Mouse (Mus musculus) cerebellum, adult (tissue): ENCODE measurements around the gene Pef1.

Source experiments
- ATAC-seq: cut with Nextera tagmentation; 2 replicates; pipeline ENCODE4 v1.9.2; 2017; ENCODE audit warnings: mild to moderate bottlenecking, moderate library complexity, mixed read lengths; ENCODE audit not compliant: insufficient number of reproducible peaks, low FRiP score, low TSS enrichment

Gene Pef1

DNA sequence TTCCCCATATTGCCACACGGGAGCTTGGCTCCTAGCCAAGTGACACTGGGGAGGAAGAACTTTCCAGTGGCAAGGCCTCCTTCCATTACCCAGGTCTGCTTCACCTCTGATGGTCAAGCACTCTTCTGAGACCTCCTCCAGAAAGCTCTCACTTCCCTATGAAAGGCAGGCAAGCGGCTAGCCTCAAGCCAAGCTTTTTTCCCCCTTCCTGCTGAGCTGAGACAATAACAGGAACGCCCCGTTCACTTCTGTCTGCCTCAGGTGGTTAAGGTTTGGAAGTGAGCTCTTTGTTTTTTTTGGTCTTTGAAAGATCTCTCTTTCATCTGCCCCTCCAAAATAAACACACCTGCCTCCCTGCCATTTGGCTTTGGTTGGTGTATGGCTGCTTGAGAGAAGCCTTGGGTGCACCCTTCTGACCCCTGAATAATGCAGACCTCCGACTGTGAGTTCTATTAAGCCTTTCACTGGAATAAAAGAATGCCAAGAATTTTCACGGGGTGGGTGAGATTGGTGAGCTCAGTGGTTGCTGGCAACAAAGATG lies at the start of gene Pef1:
Gene Pef1, plus strand, starts transcription at position 448 of the 541 bp plus-strand sequence.
- no peak for ATAC-seq

DNA sequence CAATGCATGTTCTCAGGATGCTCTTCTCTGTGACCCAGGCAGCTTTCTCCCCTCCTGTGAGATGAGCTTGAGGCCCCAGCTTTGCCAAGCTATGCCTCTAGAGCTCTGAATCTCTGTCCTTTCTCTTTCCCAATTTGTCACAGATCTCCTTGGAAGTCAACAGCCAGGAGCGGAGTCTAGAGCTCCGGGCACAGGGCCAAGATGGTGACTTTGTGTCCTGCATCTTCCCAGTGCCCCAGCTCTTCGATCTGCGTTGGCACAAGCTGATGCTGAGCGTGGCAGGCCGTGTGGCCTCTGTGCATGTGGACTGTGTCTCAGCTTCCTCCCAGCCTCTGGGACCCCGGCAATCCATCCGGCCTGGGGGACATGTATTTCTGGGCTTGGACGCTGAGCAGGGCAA lies 49.2 kb upstream of the Pef1 start:
- ATAC-seq, result no peak

DNA sequence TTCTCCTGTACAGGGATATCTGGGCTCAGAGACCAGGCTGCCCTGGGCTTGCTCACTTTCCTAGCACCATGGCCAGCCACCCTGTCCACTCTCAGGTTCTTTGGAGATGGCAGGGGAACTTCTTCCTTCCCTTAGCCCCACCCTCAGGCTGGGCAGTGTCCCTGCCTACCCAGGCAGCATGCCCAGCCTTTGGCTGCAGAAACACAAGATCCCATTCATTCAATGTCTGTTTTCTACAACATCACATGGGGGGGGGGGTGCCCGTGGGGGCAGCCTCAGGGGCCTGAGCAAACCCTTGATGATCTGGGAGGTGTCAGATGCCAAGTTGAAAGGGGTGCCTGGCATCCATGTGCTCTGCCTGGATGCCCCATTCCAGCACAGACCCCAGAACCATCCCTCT lies 47.6 kb upstream of the Pef1 start:
- ATAC-seq, result no peak

DNA sequence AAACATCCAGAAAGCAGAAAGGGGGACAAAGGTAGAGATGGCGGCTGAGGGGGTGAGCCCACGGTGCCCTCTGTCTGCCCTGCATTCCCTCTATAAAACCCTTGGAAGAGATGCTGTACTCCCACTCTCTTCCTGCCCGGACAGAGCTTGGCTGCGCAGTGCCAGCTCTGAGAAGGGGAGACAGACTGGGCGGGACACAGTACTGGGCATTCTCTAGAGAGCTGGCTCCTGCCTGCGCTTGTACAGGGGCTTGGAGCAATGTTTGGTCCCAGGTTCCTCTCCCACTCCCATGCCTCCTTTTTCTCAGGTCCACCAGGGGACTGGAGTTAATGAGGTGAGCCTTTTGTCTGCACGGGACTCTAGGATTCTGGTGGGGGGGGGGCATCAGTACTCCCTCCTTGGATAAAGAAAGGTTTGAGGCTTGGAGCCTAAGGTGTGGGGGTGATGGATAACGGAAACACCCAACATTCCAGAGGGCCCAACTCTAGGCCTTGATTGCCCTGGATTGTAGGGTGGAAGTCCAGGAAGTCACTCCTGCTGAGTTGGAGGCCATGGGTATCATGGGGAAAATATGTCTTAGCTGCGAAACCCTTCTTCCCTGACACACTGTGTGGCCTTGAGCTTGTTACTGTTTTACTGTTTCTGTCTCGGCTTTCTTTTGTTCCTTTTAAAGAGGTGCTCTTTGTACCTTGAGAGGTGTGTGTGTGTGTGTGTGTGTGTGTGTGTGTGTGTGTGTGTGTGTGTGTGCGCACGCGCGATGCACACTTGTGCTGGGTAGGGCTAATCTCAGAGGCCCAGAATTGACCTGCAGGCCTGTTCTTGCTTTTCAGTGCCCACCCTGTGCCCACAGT lies 47.0 kb upstream of the Pef1 start:
- ATAC-seq, result no peak

DNA sequence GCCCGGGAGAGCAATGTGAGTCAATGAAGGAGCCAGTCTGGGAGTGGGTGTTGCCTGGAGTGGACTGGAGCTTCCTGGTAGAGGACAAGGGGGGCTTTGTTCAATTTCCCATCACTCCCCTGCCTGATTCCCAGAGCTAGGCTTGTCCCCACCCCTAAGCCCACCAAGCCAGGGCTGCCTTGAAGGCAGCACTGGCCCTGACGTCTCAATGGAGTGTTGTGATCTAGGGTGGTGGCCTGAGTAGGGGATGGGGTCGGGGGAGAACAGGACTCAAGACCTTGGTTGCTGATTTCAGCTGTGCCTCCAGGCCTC lies 46.4 kb upstream of the Pef1 start:
- no peak for ATAC-seq

DNA sequence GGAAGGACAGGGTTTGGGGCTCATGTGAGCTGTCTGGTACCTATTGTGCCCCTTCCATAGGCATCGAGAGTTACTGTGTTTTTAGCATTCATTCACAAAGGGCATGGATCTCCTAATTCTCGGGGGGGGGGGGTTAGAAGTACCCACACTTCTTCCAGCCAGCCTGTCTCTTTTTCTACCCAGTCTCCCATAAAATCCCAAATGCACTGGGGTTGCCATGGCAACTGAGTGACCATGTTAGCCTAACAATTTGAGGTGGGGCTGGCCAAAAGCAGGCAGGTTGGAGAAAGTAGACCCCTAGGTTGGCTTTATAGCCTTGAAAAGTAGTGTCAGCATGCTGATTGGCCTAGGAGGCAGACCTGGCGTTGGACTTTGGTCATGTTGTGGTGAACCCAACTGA lies 45.9 kb upstream of the Pef1 start:
- ATAC-seq, result no peak

DNA sequence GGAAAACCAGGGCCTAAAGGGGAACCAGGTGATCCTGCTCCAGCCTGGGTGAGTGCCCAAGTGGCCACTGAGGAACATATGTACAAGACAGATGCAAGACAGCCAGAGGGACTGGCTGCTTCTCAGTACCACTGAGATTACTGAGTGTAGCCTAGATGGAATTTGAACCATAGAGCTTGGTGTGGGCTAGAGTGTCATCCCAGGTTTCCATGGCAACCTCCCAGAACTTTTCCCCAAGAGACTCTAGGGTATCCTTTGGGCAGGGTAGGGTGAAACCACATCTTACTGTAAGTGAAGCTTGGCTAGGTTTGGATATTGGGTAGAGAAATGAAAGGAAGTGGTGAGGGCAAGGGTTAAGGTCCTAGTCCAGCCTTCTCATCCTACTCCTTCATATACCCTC lies 41.4 kb upstream of the Pef1 start:
- ATAC-seq, result no peak

DNA sequence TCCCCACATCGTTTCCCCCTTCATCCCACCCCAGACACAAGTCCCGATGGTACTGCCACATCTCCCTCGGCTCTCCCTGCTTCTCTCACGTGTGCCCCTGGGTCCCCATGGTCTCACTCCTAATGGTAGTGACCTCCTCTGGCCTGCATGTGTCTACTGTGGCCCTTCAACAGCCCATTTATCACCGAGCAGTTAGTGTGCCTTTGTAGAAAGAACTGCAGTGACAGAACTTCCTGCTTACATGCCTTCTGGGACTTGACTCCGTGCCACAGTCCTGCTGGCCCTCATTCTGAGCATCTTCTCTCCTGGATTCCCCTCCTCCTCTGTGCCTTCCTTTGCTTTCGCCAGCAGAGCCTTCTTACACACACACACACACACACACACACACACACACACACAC lies 39.2 kb upstream of the Pef1 start:
- ATAC-seq, result no peak

DNA sequence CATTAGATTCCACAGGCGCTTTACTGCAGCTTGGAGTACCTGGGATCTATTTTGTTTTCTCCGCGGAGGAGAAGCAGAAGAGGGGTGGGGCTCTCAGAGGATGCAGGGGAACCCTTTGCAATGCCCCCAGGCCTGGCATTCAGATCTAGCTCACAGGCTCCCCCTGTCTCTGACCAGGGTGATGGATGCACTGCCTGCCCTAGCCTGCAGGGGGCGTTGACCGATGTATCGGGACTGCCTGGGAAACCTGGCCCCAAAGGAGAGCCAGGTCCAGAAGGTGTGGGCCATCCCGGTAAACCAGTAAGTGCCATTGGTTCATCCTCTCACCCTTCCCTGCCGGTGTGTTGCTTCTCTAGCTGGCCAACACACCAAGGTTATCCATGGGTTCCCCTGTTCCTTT lies 35.5 kb upstream of the Pef1 start:
- ATAC-seq, result no peak

DNA sequence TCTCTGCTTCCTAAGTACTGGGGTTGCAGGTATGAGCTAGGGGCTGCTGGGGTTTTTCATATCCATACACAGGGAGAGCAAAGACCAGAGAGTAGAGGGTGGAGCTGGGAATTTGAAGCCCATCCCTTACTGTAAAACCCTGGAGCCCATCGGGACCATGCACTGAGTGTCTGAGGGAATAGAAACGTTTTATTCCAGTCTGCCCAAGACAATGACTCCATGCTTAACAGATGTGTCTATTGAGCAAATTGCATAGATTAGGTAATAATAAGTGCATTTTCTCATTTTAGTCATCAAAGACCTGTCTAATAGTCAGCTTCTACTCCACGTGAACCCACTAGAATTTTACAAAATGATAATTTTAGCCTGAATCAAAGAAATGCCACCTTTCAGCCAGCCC lies 31.8 kb upstream of the Pef1 start:
- no peak for ATAC-seq

DNA sequence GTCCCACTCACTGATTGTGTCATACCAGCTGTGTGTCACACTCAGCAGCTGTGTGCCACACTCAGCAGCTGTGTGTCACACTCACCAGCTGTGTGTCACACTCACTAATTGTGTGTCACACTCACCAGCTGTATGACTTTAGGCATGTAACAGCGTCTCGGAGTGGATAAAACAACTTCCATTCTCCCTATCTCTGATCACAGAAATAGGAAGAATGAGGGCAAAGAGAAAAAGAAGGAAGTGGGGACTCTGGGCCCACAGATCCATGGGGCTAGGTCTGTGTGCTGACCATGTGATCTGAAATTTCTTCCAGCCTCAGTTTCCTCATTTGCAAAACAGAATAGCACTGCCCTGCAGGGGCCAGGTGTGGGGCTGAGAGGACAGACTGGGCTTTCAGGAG lies 30.6 kb upstream of the Pef1 start:
- ATAC-seq, result no peak

DNA sequence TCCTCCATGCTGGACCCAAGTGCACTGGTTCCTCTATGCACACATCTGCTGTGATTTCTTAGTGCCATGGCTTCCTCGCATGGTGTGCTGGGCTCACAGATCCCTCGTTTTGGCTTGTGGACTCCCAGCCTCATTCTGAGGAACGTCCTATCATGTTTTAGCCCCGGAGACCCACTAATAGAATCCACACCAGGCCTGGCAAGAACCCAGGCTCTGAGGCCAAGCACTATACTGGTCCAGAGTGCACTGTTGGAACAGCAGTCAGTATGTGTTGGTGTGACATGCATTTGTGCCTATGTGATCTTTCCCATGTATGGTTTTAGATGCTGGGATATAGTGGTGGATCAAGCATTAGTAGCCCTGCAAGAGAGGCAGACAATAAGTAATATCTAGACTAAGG lies 29.0 kb upstream of the Pef1 start:
- no peak for ATAC-seq

DNA sequence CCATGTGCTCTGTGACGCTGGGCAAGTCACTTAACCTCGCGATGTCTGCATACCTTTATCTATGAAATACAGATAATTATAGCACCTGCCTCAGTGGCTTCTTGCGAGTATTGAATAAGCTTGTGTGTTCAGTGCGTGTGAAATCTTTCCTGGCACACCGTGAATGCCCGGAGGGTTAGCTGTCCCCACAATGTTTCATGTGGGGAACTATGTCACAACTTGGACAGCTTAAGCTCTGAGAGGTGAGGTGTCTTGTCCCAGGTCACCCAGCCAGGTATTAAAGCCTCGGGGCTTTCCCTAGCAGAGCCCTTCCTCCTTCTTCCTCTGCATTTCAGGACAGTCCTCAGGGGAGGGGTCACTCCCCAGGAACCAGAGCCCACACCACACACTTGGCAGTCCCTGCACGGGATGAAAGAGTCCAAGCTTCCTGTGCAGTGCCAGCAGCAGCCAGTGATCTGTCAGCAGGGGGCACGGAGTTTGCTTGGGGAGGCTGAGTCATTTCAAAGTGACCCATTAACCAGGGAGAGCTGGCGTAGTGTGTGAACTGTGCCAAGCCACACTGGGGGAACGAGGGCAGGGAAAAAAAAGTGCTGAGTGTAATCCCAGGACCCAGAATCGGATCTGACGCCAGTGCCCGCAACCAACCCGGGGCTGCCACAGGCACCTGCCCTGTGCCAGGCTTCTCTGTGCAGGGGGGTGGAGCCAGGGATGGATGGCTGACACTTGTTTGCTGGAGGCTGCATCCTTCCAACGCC lies 27.4 kb upstream of the Pef1 start:
- ATAC-seq, result no peak

DNA sequence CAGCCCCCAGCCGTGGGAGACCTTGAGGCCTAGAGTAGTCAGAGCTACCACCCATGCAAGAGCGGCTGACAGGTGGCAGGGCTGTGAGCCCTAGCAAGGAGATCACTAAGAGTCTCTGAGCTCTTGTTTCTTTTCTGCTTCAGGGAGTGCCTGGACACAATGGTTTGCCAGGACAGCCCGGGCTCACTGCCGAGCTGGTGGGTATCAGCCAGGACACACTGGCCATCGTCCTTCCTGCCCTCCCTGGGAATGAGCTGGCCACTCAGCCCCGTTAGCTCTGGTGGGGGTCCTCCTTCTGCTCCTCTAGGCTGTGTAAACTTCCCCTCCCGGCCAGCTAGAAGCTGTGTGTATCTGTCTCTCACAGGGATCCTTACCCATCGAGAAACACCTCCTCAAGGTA lies 25.5 kb upstream of the Pef1 start:
- no peak for ATAC-seq

DNA sequence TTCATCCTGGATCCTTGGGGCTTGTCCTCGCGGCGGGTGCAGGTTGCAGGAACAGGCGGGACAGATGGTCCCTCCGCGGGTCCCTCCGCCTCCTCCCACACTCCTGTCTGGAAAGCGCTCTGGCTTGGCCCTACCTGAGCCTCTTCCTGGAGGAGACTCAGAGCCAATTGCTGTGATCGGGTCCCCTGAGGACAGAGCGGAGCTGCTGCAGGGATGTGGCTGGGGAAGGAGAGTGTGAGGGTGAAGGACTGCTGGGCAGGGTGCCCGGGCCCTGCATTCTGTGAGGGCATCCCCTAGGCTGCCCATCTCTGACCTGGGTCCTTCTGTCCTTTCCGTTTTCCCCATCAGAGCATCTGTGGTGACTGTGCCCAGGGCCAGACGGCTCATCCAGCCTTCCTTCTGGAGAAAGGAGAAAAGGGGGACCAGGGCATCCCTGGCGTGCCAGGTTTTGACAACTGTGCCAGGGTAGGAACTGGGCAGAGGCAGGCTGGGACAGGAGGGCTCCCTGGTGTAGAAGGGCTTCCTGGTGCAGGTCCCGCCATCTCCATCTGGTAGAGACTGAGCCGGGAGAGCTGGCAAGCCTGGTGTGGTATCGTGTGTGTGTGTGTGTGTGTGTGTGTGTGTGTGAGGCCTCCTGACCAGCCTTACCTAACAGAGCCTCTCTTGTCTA lies 23.4 kb upstream of the Pef1 start:
- ATAC-seq, result peak; percentile 81

DNA sequence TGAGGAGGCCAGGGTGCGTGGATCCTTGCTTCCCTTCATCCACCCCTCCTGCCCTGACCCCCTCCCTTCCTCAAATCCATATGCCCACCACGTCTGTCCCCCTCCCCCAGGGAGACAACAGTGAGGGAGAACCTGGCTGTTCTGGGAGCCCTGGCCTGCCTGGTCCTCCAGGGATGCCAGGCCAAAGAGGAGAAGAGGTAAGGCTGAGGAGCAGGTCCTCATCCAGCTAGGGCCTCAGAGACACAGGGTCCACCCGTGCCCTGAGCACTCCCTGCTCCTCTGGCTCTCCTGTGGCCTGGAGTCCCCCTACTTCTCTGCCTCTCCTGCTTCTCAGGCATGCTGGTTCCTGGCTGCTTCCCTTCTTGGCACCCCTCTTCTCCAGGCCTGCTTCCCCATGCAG lies 22.8 kb upstream of the Pef1 start:
- ATAC-seq, result no peak

DNA sequence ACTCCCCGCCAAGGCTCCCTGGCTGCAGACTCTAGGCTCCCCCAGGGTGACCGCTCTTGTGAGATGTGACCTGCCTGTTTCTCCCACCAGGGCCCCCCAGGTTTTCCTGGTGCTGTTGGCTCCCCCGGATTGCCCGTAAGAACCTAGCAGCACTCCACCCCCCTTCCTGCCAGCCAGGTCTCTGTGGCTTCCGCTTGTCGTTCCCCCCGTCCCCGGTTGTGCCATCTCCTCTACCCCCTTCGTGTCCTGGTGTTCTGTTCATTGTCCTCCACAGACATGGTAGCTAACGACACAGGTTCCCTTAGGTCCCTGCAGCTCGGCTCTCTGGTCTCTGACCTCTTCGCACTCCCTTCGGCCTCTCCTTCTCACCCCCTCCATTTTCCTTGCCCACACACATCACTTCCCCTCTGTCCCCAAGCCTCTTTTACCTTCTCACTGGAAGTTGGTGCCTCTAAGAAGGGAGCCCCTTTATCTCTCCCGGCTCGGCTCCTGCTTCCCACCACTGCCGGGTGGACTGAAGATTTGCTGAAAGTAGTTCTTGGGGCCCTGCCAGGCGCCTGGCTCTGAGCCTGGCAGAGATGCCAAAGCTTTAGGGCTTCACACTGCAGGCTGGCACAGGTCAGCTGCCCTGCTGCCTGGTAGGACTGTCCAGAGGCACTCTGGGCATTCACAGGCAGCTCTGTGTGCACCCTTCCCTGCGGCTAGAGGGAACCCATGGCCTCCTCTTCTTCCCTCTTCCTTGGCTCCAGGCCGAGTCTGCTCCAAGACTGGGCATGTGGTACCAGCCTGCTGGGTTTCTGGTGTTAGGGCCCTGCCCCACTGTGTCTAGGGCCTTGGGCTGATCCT lies 20.8 kb upstream of the Pef1 start:
- ATAC-seq, result no peak

DNA sequence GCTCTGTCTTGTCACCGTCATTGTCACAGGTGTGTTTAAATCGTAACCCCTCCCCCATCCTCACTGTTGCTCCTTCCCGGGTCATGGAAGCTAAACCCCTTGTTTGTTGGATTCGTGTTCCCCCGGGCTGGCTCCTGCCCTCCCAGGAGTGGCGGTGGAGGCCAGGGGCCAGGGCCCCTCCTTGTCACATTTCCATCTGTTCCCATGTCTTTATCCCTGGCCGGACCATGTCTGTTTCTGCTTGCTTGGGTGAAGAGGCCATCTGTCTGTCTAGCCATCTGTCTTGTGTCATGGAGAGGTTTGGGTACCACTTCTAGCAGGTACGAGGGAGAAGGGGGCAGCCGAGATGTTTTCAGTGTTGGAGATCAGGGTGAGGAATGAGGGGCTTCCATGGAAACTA lies 20.1 kb upstream of the Pef1 start:
- no peak for ATAC-seq

DNA sequence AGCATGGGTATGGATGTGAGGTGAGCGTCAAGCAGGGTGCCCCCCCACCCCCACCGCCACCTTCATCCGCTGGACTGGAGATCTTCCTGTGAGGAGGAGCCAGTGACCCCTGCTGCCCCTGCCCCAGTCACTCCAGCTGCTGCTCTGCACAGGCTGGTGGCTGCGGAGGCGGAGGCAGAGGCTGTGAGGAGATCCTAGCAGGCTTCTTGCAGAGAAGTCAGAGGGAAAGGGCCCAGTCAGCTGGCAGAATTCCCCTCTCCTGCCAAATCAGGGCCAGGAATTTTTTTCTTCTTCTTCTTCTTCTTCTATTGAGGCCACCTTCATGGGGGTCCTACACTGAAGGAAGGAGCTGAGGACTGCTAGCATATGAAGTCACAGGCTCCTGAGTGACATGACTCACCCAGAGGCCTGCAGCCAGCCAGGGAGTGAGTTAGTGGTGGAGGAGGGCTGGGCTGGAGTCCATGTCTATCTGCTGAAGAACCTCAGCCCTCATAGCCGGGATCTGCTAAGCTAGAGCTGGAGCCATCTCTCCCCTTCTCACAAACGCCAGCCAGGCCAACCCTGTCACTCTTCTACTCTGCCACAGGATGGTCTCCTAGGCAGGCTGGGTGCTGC lies 17.9 kb upstream of the Pef1 start:
- ATAC-seq, result no peak

DNA sequence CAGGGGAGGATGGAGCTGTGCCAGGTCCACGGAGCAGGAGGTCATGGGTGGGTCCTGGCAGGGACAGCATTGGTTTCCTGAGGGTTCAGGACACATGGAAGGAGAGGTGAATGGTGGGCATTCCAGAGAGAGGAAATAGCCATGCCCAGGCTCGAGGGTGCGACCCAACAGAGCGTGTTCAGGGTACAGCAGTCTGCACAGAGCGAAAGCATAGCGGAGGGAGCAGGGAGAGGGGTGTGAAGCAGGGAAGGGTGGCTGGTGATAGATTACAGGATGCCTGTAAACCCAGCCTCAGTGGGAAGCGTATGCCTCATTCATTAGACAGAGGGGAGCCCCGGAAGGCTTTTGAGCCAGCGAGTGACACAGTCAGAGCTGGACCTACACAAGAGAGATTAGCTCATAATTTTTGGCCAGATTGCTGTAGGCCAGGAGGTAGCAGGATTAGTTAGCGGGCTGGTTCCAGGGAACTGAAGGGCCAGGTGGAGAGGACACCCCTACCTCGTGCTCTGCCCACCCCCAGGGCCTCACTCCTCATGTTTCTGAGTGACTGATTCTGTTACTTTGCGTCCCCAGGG lies 17.0 kb upstream of the Pef1 start:
- no peak for ATAC-seq
